Mouse (Mus musculus) heart, adult 2 months (tissue): ENCODE measurements around the gene Sf3a2. TPM values are rescaled to one million over a fixed set of nuclear protein-coding genes. Genes with fewer than 3 reads are reported as not detected.

ENCODE experiments used
- DNase-seq, 2 experiments: peaks; one replicate each; pipeline ENCODE4 v3.0.0; 2021
- H3K27ac ChIP-seq: fragments of 200-600 bp; 2 replicates; pipeline ENCODE4 v1.8.1; 2022
- H3K27me3 ChIP-seq: fragments of 200-500 bp; 2 replicates; pipeline ENCODE4 v1.6.1; 2012; ENCODE audit warnings: mild to moderate bottlenecking, low read length, inconsistent platforms, mixed read lengths; ENCODE audit not compliant: control insufficient read depth, insufficient read depth
- H3K36me3 ChIP-seq: fragments of 200-500 bp; 2 replicates; pipeline ENCODE4 v1.6.1; 2012; ENCODE audit warnings: low read length, inconsistent platforms; ENCODE audit not compliant: control insufficient read depth, insufficient read depth
- H3K4me1 ChIP-seq: fragments of 200-500 bp; 2 replicates; pipeline ENCODE4 v1.6.1; 2011; ENCODE audit warnings: low read length; ENCODE audit not compliant: control insufficient read depth, insufficient read depth
- H3K4me3 ChIP-seq: fragments of 200-600 bp; 2 replicates; pipeline ENCODE4 v1.8.1; 2022
- H3K79me2 ChIP-seq: fragments of 200-500 bp; replicated peaks from 2 replicates; pipeline ENCODE4 v1.6.1; 2012; ENCODE audit warnings: mild to moderate bottlenecking, inconsistent platforms, low read length, moderate library complexity, mixed read lengths; ENCODE audit not compliant: control insufficient read depth, insufficient read depth
- H3K9ac ChIP-seq: fragments of 200-500 bp; 2 replicates; pipeline ENCODE4 v1.6.1; 2012; ENCODE audit warnings: low read depth, mild to moderate bottlenecking, control low read depth, inconsistent platforms, low read length, mixed read lengths
- CTCF ChIP-seq: fragments of 200-600 bp; IDR thresholded peaks from 2 replicates; pipeline ENCODE4 v1.8.1; 2022; ENCODE audit warnings: antibody characterized with exemption, mild to moderate bottlenecking, moderate library complexity
- EP300 ChIP-seq: fragments of 200-500 bp; IDR thresholded peaks from 2 replicates; pipeline ENCODE4 v1.6.1; 2011; ENCODE audit warnings: low read depth, low read length, control low read depth; ENCODE audit not compliant: insufficient read depth
- POLR2A ChIP-seq: fragments of 200-500 bp; IDR thresholded peaks from 2 replicates; pipeline ENCODE4 v1.6.1; 2011; ENCODE audit warnings: mild to moderate bottlenecking, low read depth, low read length, control low read depth; ENCODE audit not compliant: insufficient read depth
- WGBS: fragments of 180-500 bp; shearing (Covaris S2); methylation state at CpG from one replicate; pipeline ENCODE4 v1.1.7; 2018; 5-methylcytosine and 5-hydroxymethylcytosine counted together
- intact Hi-C: fragments of 180-260 bp; cut with DNase I; formaldehyde crosslinking; loops from one replicate; pipeline ENCODE4 v1.15.1; 2025
- microRNA-seq, 2 experiments: library from miRNA; unstranded; fragments of <30 nt; microRNA quantifications; one replicate each; pipeline ENCODE4 v1.2.0; 2021
- polyA plus RNA-seq: library from polyadenylated mRNA; depleted of rRNA; stranded (reverse); fragments of >200 nt; gene quantifications from 2 replicates; pipeline ENCODE4 v1.2.3, GENCODE M21; 2012; rRNA removed
- total RNA-seq, 2 experiments: library from RNA; stranded (reverse); gene quantifications; 2 replicates each; pipeline ENCODE4 v1.2.3; 2021

Sf3a2 gene
- total and polyA plus RNA-seq, 3 experiments, result 18.4 to 30.4 (median 27.3) TPM

GRCm38 (mm10) chr10:80845055-80845693, 47.2 kb downstream of the Sf3a2 start:
- no peak overlapping the region; the same call in 1 of the 2 replicates for H3K27ac ChIP-seq
- intact Hi-C loops, result no loop called here
- H3K9ac ChIP-seq, result no peak overlapping the region
- no peaks in the 10 kb centered on the region for H3K36me3 ChIP-seq
- no peaks in the 10 kb centered on the region; the same call in 1 of the 2 replicates for H3K4me1 ChIP-seq
- TF ChIP-seq CTCF, result no peak
- TF ChIP-seq EP300, result 0 out of 2 replicates have a peak, but pooled peaks have one; percentile 39
- 41% methylated on average over 8 of the region's 8 CpGs for WGBS
- H3K27me3 ChIP-seq, result no peaks in the 10 kb centered on the region
- peak in 1 of 2 experiments; percentile 47 for DNase-seq
- no peak overlapping the region for H3K4me3 ChIP-seq
- no peaks in the 10 kb centered on the region for H3K79me2 ChIP-seq

- no peaks in the 10 kb centered on the region for H3K27me3 ChIP-seq
- intact Hi-C loops, result no loop called here
- DNase-seq, result no peak
- H3K4me1 ChIP-seq, result no peaks in the 10 kb centered on the region; the same call in 1 of the 2 replicates
- no peaks in the 10 kb centered on the region for H3K79me2 ChIP-seq
- no peak overlapping the region for H3K9ac ChIP-seq
- no peaks in the 10 kb centered on the region for H3K36me3 ChIP-seq
- H3K27ac ChIP-seq, result no peak overlapping the region
- no peak overlapping the region for H3K4me3 ChIP-seq
- 59% methylated on average over 12 of the region's 12 CpGs for WGBS
- TF ChIP-seq CTCF, result no peak
- TF ChIP-seq EP300, result no peak
- no peak for TF ChIP-seq POLR2A
Measured at GRCm38 (mm10) chr10:80845732-80846131, 47.7 kb downstream of the Sf3a2 start.

DNA sequence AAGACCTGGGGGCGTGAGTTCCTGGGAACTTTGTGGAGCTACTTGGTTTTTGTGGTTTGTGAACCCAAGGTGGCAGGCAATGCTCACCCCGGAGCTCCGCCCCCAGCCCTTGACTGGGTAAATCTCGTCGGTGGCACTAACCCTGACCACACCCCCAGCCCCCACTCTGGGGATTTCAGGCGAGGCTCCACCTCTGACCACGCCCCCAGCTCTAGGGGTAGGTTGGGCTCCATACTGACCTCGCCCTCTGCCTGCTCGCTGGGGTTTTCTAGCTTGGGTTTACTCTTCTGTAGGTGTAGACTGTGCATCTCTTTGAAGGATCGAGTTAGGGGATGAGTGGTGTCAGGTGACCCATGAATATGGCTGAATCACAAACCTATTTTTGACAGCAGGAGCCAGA, 50.6 kb downstream of the Sf3a2 start:
- Histone ChIP-seq H3K79me2 (no peaks in the 10 kb centered on the region), H3K27ac (no peak overlapping the region), H3K27me3 (no peaks in the 10 kb centered on the region), H3K9ac (no peak overlapping the region), H3K4me3 (no peak overlapping the region), H3K36me3 (no peaks in the 10 kb centered on the region), H3K4me1 (no peaks in the 10 kb centered on the region; the same call in 1 of the 2 replicates)
- WGBS, result 14% methylated on average over 10 of the region's 10 CpGs
- TF ChIP-seq POLR2A, result no peak
- no peak for TF ChIP-seq CTCF
- TF ChIP-seq EP300, result no peak
- intact Hi-C loops, result no loop called here
- DNase-seq, result peak in 1 of 2 experiments; percentile 37

Small RNA genes within 50 kb of the gene (microRNA-seq; reads per million reads assigned to microRNA genes)
- 1.7 to 3.5 reads per million in 2 experiments for gene Mir1982

Other genes starting within 250 kb of the Sf3a2 start
- gene Rexo1, start 236.6 kb upstream of the Sf3a2 start, total RNA-seq, result 10 to 100 TPM; 11.6 to 12.3 TPM
- 19.5 and 19.8 TPM in 2 replicates for gene Rexo1, start 236.6 kb upstream of the Sf3a2 start, polyA plus RNA-seq
- gene Klf16, start 220.9 kb upstream of the Sf3a2 start, total RNA-seq, result 1 to 10 TPM; 4.0 to 4.4 TPM
- gene Klf16, start 220.9 kb upstream of the Sf3a2 start, polyA plus RNA-seq, result 3.6 and 5.5 TPM in 2 replicates
- 10 to 100 TPM; 40.2 to 46.9 TPM for gene Abhd17a, start 207.9 kb upstream of the Sf3a2 start, total RNA-seq
- 67.3 and 80.0 TPM in 2 replicates for gene Abhd17a, start 207.9 kb upstream of the Sf3a2 start, polyA plus RNA-seq
- 10 to 100 TPM; 20.8 to 26.9 TPM for gene Scamp4, start 195.3 kb upstream of the Sf3a2 start, total RNA-seq
- 58.9 and 60.5 TPM in 2 replicates for gene Scamp4, start 195.3 kb upstream of the Sf3a2 start, polyA plus RNA-seq
- 1 to 10 TPM in 1 of 2 experiments, under 1 TPM in 1; 0.60 to 1.1 TPM for gene Adat3, start 195.3 kb upstream of the Sf3a2 start, total RNA-seq
- gene Adat3, start 195.3 kb upstream of the Sf3a2 start, polyA plus RNA-seq, result 1.0 and 2.5 TPM in 2 replicates
- under 1 TPM; 0.34 to 0.39 TPM for gene Gm49322, start 192.2 kb upstream of the Sf3a2 start, total RNA-seq
- gene Gm49322, start 192.2 kb upstream of the Sf3a2 start, polyA plus RNA-seq, result 0.62 and 2.0 TPM in 2 replicates
- 100 to 1,000 TPM; 117 to 130 TPM for gene Csnk1g2, start 175.4 kb upstream of the Sf3a2 start, total RNA-seq
- 125 and 130 TPM in 2 replicates for gene Csnk1g2, start 175.4 kb upstream of the Sf3a2 start, polyA plus RNA-seq
- 10 to 100 TPM; 43.7 to 44.2 TPM for gene Btbd2, start 141.1 kb upstream of the Sf3a2 start, total RNA-seq
- gene Btbd2, start 141.1 kb upstream of the Sf3a2 start, polyA plus RNA-seq, result 57.3 and 60.1 TPM in 2 replicates
- 100 to 1,000 TPM; 176 to 229 TPM for gene Mknk2, start 120.1 kb upstream of the Sf3a2 start, total RNA-seq
- gene Mknk2, start 120.1 kb upstream of the Sf3a2 start, polyA plus RNA-seq, result 199 and 208 TPM in 2 replicates
- 1 to 10 TPM; 7.4 to 7.6 TPM for gene Mob3a, start 96.2 kb upstream of the Sf3a2 start, total RNA-seq
- gene Mob3a, start 96.2 kb upstream of the Sf3a2 start, polyA plus RNA-seq, result 11.7 and 13.6 TPM in 2 replicates
- gene Izumo4, start 96.0 kb upstream of the Sf3a2 start, total RNA-seq, result 1 to 10 TPM; 3.4 to 3.8 TPM
- gene Izumo4, start 96.0 kb upstream of the Sf3a2 start, polyA plus RNA-seq, result 13.3 and 15.6 TPM in 2 replicates
- gene Ap3d1, start 55.9 kb upstream of the Sf3a2 start, total RNA-seq, result 10 to 100 TPM; 40.2 to 42.6 TPM
- gene Ap3d1, start 55.9 kb upstream of the Sf3a2 start, polyA plus RNA-seq, result 52.9 and 66.5 TPM in 2 replicates
- 10 to 100 TPM; 18.8 to 19.6 TPM for gene Dot1l, start 43.0 kb upstream of the Sf3a2 start, total RNA-seq
- 35.0 and 39.6 TPM in 2 replicates for gene Dot1l, start 43.0 kb upstream of the Sf3a2 start, polyA plus RNA-seq
- gene Plekhj1, start 428 bp downstream of the Sf3a2 start, total RNA-seq, result 10 to 100 TPM; 29.7 to 33.0 TPM
- gene Plekhj1, start 428 bp downstream of the Sf3a2 start, polyA plus RNA-seq, result 28.9 and 33.2 TPM in 2 replicates
- gene Amh, start 7.0 kb downstream of the Sf3a2 start, total RNA-seq, result under 1 TPM; 0.18 TPM
- 0.15 and 0.25 TPM in 2 replicates for gene Amh, start 7.0 kb downstream of the Sf3a2 start, polyA plus RNA-seq
- 1 to 10 TPM in 1 of 2 experiments, under 1 TPM in 1; 0.25 to 1.1 TPM for gene Jsrp1, start 15.3 kb downstream of the Sf3a2 start, total RNA-seq
- gene Jsrp1, start 15.3 kb downstream of the Sf3a2 start, polyA plus RNA-seq, result 0.21 and 0.56 TPM in 2 replicates
- gene Oaz1, start 28.5 kb downstream of the Sf3a2 start, total RNA-seq, result 100 to 1,000 TPM; 850 to 914 TPM
- 1,001 and 1,201 TPM in 2 replicates for gene Oaz1, start 28.5 kb downstream of the Sf3a2 start, polyA plus RNA-seq
- gene Lingo3, start 45.8 kb downstream of the Sf3a2 start, total RNA-seq, result 10 to 100 TPM; 10.7 to 15.8 TPM
- 12.0 and 15.1 TPM in 2 replicates for gene Lingo3, start 45.8 kb downstream of the Sf3a2 start, polyA plus RNA-seq
- 10 to 100 TPM; 19.4 to 23.2 TPM for gene Lsm7, start 57.0 kb downstream of the Sf3a2 start, total RNA-seq
- 74.9 and 79.9 TPM in 2 replicates for gene Lsm7, start 57.0 kb downstream of the Sf3a2 start, polyA plus RNA-seq
- gene Sppl2b, start 57.1 kb downstream of the Sf3a2 start, total RNA-seq, result 10 to 100 TPM; 15.4 to 16.8 TPM
- gene Sppl2b, start 57.1 kb downstream of the Sf3a2 start, polyA plus RNA-seq, result 51.4 and 74.2 TPM in 2 replicates
- gene Tmprss9, start 73.7 kb downstream of the Sf3a2 start, total RNA-seq, result not detected
- 0.02 TPM in 1 of 2 replicates, not detected in the other for gene Tmprss9, start 73.7 kb downstream of the Sf3a2 start, polyA plus RNA-seq
- 100 to 1,000 TPM; 126 to 133 TPM for gene Timm13, start 102.8 kb downstream of the Sf3a2 start, total RNA-seq
- 151 and 188 TPM in 2 replicates for gene Timm13, start 102.8 kb downstream of the Sf3a2 start, polyA plus RNA-seq
- 1 to 10 TPM; 3.6 to 5.4 TPM for gene Lmnb2, start 120.0 kb downstream of the Sf3a2 start, total RNA-seq
- gene Lmnb2, start 120.0 kb downstream of the Sf3a2 start, polyA plus RNA-seq, result 5.4 and 7.4 TPM in 2 replicates
- 10 to 100 TPM; 10.9 to 13.9 TPM for gene Gadd45b, start 131.9 kb downstream of the Sf3a2 start, total RNA-seq
- 10.0 and 10.1 TPM in 2 replicates for gene Gadd45b, start 131.9 kb downstream of the Sf3a2 start, polyA plus RNA-seq
- under 1 TPM; 0.50 to 0.63 TPM for gene Gng7, start 216.7 kb downstream of the Sf3a2 start, total RNA-seq
- gene Gng7, start 216.7 kb downstream of the Sf3a2 start, polyA plus RNA-seq, result 0.68 and 1.1 TPM in 2 replicates
- gene Diras1, start 227.5 kb downstream of the Sf3a2 start, total RNA-seq, result not detected
- gene Diras1, start 227.5 kb downstream of the Sf3a2 start, polyA plus RNA-seq, result 0.04 and 0.06 TPM in 2 replicates
- 10 to 100 TPM; 13.9 to 14.4 TPM for gene Slc39a3, start 239.2 kb downstream of the Sf3a2 start, total RNA-seq
- 20.5 and 21.9 TPM in 2 replicates for gene Slc39a3, start 239.2 kb downstream of the Sf3a2 start, polyA plus RNA-seq